Mouse (Mus musculus) forebrain, embryonic 12.5 days (tissue): ENCODE measurements at regions not wholly inside any gene's neighbourhood (a gene's known extent, or its start where the extent isn't known, plus 50 kb on each side); places are given as distances from the start of the nearest gene placed in this dataset.

ENCODE experiments used
- ATAC-seq: fragments of 200-750 bp; cut with Nextera tagmentation; 2 replicates; pipeline ENCODE4 v1.8.0; 2017; ENCODE audit warnings: moderate TSS enrichment; ENCODE audit not compliant: low FRiP score
- H3K27ac ChIP-seq: fragments of 300-500 bp; sonication (generic); 2 replicates; pipeline ENCODE4 v1.5.1; 2016; ENCODE audit warnings: mild to moderate bottlenecking
- H3K27me3 ChIP-seq: fragments of 300-500 bp; sonication (generic); 2 replicates; pipeline ENCODE4 v1.6.1; 2016; ENCODE audit warnings: mild to moderate bottlenecking
- H3K36me3 ChIP-seq: fragments of 300-500 bp; sonication (generic); replicated peaks from 2 replicates; pipeline ENCODE4 v1.6.1; 2016; ENCODE audit warnings: mild to moderate bottlenecking
- H3K4me1 ChIP-seq: fragments of 300-500 bp; sonication (generic); 2 replicates; pipeline ENCODE4 v1.6.1; 2016
- H3K4me2 ChIP-seq: fragments of 300-500 bp; sonication (generic); 2 replicates; pipeline ENCODE4 v1.6.1; 2016; ENCODE audit warnings: mild to moderate bottlenecking, moderate library complexity
- H3K4me3 ChIP-seq: fragments of 300-500 bp; sonication (generic); replicated peaks from 2 replicates; pipeline ENCODE4 v1.5.1; 2016; ENCODE audit warnings: mild to moderate bottlenecking
- H3K9ac ChIP-seq: fragments of 300-500 bp; sonication (generic); 2 replicates; pipeline ENCODE4 v1.6.1; 2016; ENCODE audit warnings: mild to moderate bottlenecking
- H3K9me3 ChIP-seq: fragments of 300-500 bp; sonication (generic); 2 replicates; pipeline ENCODE4 v1.6.1; 2016
- WGBS: fragments of 180-500 bp; shearing (Covaris S2); methylation state at CpG from one replicate; pipeline ENCODE4 v1.1.7; 2016; 5-methylcytosine and 5-hydroxymethylcytosine counted together

GRCm38 (mm10) chr5:101013844-101014243, 168.3 kb downstream of the Gpat3 start:
- Histone ChIP-seq H3K4me2 (no peak overlapping the region), H3K36me3 (no peaks in the 10 kb centered on the region), H3K9ac (no peak overlapping the region), H3K27me3 (peaks cover 5% of the 10 kb centered on the region; the same call in 1 of the 2 replicates), H3K4me3 (no peak overlapping the region), H3K4me1 (no peaks in the 10 kb centered on the region), H3K27ac (no peak overlapping the region), H3K9me3 (no peaks in the 10 kb centered on the region)
- WGBS, result 67% methylated on average over 5 of the region's 5 CpGs
- ATAC-seq, result no peak

DNA sequence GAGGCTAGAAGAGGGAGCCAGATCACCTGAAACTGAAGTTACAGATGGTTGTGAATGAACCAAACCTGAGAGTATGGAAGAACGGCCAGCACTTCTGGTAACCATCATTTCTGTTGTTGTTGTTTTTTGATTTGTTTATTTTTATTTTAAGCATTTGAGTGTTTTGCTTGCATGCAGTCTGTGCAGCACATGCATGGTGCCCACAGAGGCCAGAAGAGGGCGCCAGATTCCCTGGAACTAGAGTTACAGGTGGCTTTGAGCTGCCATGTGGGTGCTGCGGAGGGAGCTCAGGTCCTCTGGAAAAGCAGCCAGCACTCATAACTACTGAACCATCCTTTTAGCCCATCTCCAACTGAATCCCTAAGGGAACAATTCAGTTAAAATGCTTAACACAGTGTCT, 159.7 kb downstream of the Gpat3 start:
- Histone ChIP-seq H3K9me3 (no peaks in the 10 kb centered on the region), H3K27me3 (no peaks in the 10 kb centered on the region), H3K27ac (no peak overlapping the region), H3K4me1 (no peaks in the 10 kb centered on the region), H3K9ac (no peak overlapping the region), H3K4me3 (no peak overlapping the region), H3K4me2 (no peak overlapping the region), H3K36me3 (no peaks in the 10 kb centered on the region)
- 72% methylated on average over 3 of the region's 3 CpGs for WGBS
- no peak for ATAC-seq

- H3K4me2 ChIP-seq, result no peak overlapping the region
- 94% methylated on average over 6 of the region's 6 CpGs for whole genome bisulfite sequencing
- no peaks in the 10 kb centered on the region for H3K27me3 ChIP-seq
- no peaks in the 10 kb centered on the region for H3K36me3 ChIP-seq
- ATAC-seq, result no peak
- H3K9ac ChIP-seq, result no peak overlapping the region
- H3K27ac ChIP-seq, result no peak overlapping the region
- H3K4me3 ChIP-seq, result no peak overlapping the region
- no peaks in the 10 kb centered on the region for H3K4me1 ChIP-seq
- H3K9me3 ChIP-seq, result no peaks in the 10 kb centered on the region
These were observed 154.9 kb downstream of the Gpat3 start for GRCm38 (mm10) chr5:101000436-101000835.

DNA sequence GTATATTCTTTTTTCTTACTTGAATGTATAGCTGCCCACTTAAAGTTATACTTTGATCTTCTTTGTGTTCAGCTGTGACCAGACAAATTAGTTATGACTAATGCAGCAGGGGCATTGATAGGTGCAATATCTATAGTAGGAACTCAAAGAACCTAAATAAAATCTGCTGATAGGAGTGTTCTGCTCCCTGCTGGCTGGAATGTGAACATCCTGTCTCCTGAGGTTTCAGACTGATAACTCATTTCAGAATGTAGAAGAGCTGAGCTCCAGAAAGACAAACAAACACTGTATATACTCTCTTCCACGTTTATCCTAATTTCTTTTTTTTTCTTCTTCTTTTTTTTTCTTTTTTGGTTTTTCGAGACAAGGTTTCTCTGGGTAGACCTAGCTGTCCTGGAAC, 146.9 kb downstream of the Gpat3 start:
- no peak for ATAC-seq

GRCm38 (mm10) chr5:100991626-100992025, 146.1 kb downstream of the Gpat3 start:
- Histone ChIP-seq H3K9ac (no peak overlapping the region), H3K27me3 (no peaks in the 10 kb centered on the region), H3K4me3 (no peak overlapping the region), H3K27ac (no peak overlapping the region), H3K4me2 (no peak overlapping the region), H3K4me1 (no peaks in the 10 kb centered on the region), H3K36me3 (no peaks in the 10 kb centered on the region), H3K9me3 (no peaks in the 10 kb centered on the region)
- WGBS, result 18% methylated on average over 5 of the region's 5 CpGs
- no peak for ATAC-seq

More for the DNA sequence above, 146.9 kb downstream of the Gpat3 start:
- Histone ChIP-seq H3K27ac (no peak overlapping the region), H3K4me2 (no peak overlapping the region), H3K9ac (no peak overlapping the region), H3K27me3 (no peaks in the 10 kb centered on the region), H3K36me3 (no peaks in the 10 kb centered on the region), H3K9me3 (no peaks in the 10 kb centered on the region), H3K4me1 (no peaks in the 10 kb centered on the region), H3K4me3 (no peak overlapping the region)
- 74% methylated on average over 2 of the region's 2 CpGs for WGBS

DNA sequence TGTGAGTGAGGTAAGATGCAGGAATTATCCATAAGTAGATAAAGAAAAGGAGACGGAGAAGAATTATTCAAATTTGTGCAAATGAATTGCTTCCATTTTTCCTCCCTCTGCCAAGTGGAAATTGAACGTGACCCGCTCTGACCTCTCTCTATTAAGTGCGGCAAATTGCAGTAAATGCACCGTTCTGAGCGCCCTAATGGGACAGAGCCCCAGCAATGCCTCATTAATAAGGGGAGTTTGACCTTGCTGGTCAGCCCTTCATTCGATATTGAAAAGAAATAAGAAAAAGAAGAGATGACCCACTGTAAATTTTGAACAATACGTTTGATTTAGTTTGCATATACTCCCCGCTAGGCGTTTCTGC, 137.0 kb downstream of the Gpat3 start:
- Histone ChIP-seq H3K27me3 (no peaks in the 10 kb centered on the region), H3K4me3 (no peak overlapping the region), H3K9ac (no peak overlapping the region), H3K27ac (no peak overlapping the region), H3K4me1 (peaks cover 13% of the 10 kb centered on the region; the same call in 1 of the 2 replicates), H3K4me2 (no peak overlapping the region; the same call in 1 of the 2 replicates), H3K9me3 (no peaks in the 10 kb centered on the region), H3K36me3 (no peaks in the 10 kb centered on the region)
- ATAC-seq, result peak; percentile 46; the same call in 1 of the 2 replicates
- WGBS, result 44% methylated on average over 10 of the region's 10 CpGs

- 63% methylated on average over 18 of the region's 18 CpGs for WGBS
- no peaks in the 10 kb centered on the region for H3K9me3 ChIP-seq
- no peak overlapping the region for H3K9ac ChIP-seq
- H3K27me3 ChIP-seq, result no peaks in the 10 kb centered on the region
- H3K27ac ChIP-seq, result no peak overlapping the region
- no peak overlapping the region for H3K4me3 ChIP-seq
- no peaks in the 10 kb centered on the region for H3K36me3 ChIP-seq
- ATAC-seq, result 0 out of 2 replicates have a peak, but pooled peaks have one; percentile 30
- no peak overlapping the region for H3K4me2 ChIP-seq
- peaks cover 13% of the 10 kb centered on the region; the same call in 1 of the 2 replicates for H3K4me1 ChIP-seq
These were observed 136.5 kb downstream of the Gpat3 start for GRCm38 (mm10) chr5:100981849-100982572.

DNA sequence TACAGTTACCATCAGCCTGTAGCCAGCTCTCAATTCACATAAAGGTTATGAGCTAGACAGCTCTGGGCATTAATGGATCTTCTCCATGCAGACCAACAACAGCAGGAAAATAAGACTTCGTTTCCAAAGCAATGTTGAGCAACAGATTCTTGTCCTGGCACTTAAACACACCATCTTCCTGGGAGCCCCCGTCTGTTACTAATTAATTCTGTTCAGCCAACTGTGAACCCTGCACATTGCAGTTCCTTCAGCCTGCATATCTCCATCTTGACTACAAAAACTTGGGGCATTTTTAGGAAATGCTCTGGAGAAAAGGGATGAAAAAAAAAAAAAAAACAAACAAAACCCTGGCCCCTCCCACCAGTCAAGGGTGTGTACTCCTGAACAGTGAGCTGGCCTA, 131.2 kb downstream of the Gpat3 start:
- Histone ChIP-seq H3K4me3 (no peak overlapping the region), H3K36me3 (no peaks in the 10 kb centered on the region), H3K9me3 (no peaks in the 10 kb centered on the region), H3K4me1 (no peaks in the 10 kb centered on the region), H3K4me2 (no peak overlapping the region), H3K9ac (no peak overlapping the region), H3K27ac (no peak overlapping the region), H3K27me3 (no peaks in the 10 kb centered on the region)
- ATAC-seq, result no peak
- 28% methylated on average over 2 of the region's 2 CpGs for WGBS

DNA sequence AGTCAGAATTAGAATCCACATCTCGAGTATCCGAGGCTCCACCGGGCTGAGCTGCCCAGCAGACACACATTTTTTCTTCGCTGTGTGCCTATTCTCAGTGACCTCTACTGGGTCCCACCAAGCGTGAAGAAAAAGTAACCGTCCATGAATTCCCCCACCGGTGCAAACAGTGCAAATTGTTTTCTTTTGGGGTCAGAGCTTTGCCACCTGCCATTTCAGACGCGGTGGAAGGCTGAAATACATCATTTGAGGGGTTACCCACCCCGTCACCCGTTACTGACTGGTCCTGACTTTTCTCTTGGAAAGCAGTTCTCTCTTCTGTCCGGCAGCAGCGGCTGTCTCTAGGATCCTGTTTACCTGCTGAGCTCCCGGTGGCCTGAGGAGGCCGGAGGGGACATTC, 105.7 kb downstream of the Gpat3 start:
- Histone ChIP-seq H3K9me3 (no peaks in the 10 kb centered on the region), H3K9ac (no peak overlapping the region), H3K27me3 (no peaks in the 10 kb centered on the region), H3K27ac (no peak overlapping the region), H3K4me3 (no peak overlapping the region), H3K4me1 (0 out of 2 replicates have a peak, but pooled peaks cover 4% of the 10 kb centered on the region), H3K4me2 (no peak overlapping the region), H3K36me3 (no peaks in the 10 kb centered on the region)
- 51% methylated on average over 15 of the region's 15 CpGs for WGBS
- ATAC-seq, result no peak
